ENCODE assay signal across 8 mouse cellular contexts in the genomic region with DNA sequence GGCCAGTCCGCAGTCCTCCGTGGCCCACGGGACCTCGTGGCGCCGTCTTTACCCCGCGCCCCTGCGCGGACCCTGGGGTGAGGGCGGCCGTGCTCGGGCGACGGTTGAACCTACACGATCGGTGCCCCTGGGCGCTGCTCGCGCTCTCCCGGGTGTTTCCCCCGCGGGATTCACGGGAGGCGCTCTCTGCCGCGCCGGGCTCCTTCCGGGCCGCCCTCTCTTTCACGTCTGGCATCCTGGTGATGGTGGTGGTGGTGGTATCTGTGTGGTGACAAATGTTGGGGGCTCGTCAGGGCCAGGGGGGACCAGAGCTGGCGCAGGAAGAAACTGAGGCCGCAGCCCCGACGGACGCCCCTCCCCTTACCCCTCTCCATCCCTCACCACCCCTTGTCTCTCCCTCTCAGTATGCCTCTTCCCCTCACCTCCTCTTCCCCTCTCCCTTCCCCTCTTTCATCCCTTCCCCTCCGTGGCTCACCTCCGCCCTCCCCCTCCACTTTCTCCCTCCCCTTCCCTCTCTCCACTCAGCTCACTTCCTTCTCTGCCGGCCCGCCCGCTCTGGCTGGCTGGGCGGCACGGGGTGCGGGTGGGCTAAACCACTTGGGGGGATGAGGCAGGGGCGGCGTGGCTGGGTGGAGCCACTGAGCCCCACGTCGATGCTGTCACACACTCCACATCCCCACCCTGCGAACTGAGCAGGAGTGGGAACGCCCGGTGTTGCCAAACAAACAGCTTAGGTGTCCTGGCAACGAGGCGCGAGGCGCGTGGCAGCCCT. TPM values are rescaled to one million over a fixed set of nuclear protein-coding genes. Genes with fewer than 3 reads are reported as not detected.
A peak's percentile ranks its signal among the peaks of the same experiment; 100 is the strongest.
DNase-seq lines count a peak whose midpoint lies in the region; ATAC-seq and TF ChIP-seq lines count a peak whose summit lies in the region.

Tcp11 (minus strand) TSS at position 595 of the 772 bp plus-strand sequence.

- H3K4me1 ChIP-seq in cortical plate, adult 2 months (ENCODE audit: control insufficient read depth, insufficient read depth, low read length) = no peaks in the 10 kb centered on the region
- peaks cover 18% of the 10 kb centered on the region for H3K4me1 ChIP-seq in limb, embryonic 15.5 days
- H3K4me1 ChIP-seq in midbrain, embryonic 15.5 days = peaks cover 25% of the 10 kb centered on the region

- H3K4me3 ChIP-seq in cortical plate, adult 2 months (ENCODE audit: insufficient read depth, low read length) = peak within 1 kb of the TSS; percentile 5; the same call in 1 of the 2 replicates
- peak within 1 kb of the TSS; percentile 56 for H3K4me3 ChIP-seq in limb, embryonic 15.5 days
- H3K4me3 ChIP-seq in midbrain, embryonic 15.5 days = peak within 1 kb of the TSS; percentile 67

- 1% methylated on average over 52 of the region's 57 CpGs for WGBS in limb, embryonic 15.5 days
- WGBS in midbrain, embryonic 15.5 days = under 1% methylated on average over 56 of the region's 57 CpGs

- H3K4me2 ChIP-seq in limb, embryonic 15.5 days = peak within 1 kb of the TSS; percentile 100
- peak within 1 kb of the TSS; percentile 100 for H3K4me2 ChIP-seq in midbrain, embryonic 15.5 days

- no peak within 1 kb of the TSS for H3K27ac ChIP-seq in cortical plate, adult 2 months (ENCODE audit: insufficient read depth, low read length)
- no peak within 1 kb of the TSS for H3K27ac ChIP-seq in limb, embryonic 15.5 days
- no peak within 1 kb of the TSS for H3K27ac ChIP-seq in midbrain, embryonic 15.5 days

- peak; percentile 78 for ATAC-seq in limb, embryonic 15.5 days (ENCODE audit: insufficient number of reproducible peaks, low FRiP score, low TSS enrichment, low read depth)
- ATAC-seq in midbrain, embryonic 15.5 days (replicated peaks) = peak; percentile 92

- no peaks in the 10 kb centered on the region for H3K36me3 ChIP-seq in limb, embryonic 15.5 days
- H3K36me3 ChIP-seq in midbrain, embryonic 15.5 days (replicated peaks) = no peaks in the 10 kb centered on the region

- H3K9me3 ChIP-seq in limb, embryonic 15.5 days = no peaks in the 10 kb centered on the region
- no peaks in the 10 kb centered on the region for H3K9me3 ChIP-seq in midbrain, embryonic 15.5 days

- H3K9ac ChIP-seq in limb, embryonic 15.5 days = peak within 1 kb of the TSS; percentile 52
- peak within 1 kb of the TSS; percentile 56 for H3K9ac ChIP-seq in midbrain, embryonic 15.5 days

- DNase-seq in cerebellum, postnatal 14 days = peak; percentile 69 to 79
- DNase-seq in cerebellum, adult 18-20 months = no peak
- peak; percentile 89 for DNase-seq in CD4-positive helper T cell, adult 2 months (ENCODE audit: low read depth, low spot score)
- peak; percentile 38 to 40 for DNase-seq in heart, postnatal 14 days
- peak; percentile 78 for DNase-seq in testis, postnatal 14 days (ENCODE audit: low spot score)

- no peak for TF ChIP-seq CTCF in cortical plate, adult 2 months (IDR thresholded peaks at IDR 0.05; ENCODE audit: extremely low read depth, insufficient read depth, low read length)

- intact Hi-C loops in heart, postnatal 14 days (cut with DNase I) = loop anchor here (10.0 kb wide), 1 partner anchor 225 kb away; no protein-coding TSS in a partner anchor

- H3K27me3 ChIP-seq in limb, embryonic 15.5 days = 0 out of 2 replicates have a peak, but pooled peaks cover 5% of the 10 kb centered on the region
- H3K27me3 ChIP-seq in midbrain, embryonic 15.5 days (replicated peaks) = no peaks in the 10 kb centered on the region; the same call in 1 of the 2 replicates

- no peak for TF ChIP-seq POLR2A in cortical plate, adult 2 months (IDR thresholded peaks at IDR 0.05; ENCODE audit: extremely low read depth, insufficient read depth, low read length)

RNA-seq across cellular contexts. Expression of gene Tcp11, which starts in this region (rescaled TPM):
- 0.30 and 0.44 TPM in 2 replicates for polyA plus RNA-seq in cortical plate, adult 2 months (2012; rRNA removed)
- total RNA-seq in heart, postnatal 14 days (2021) = not detected
- 1.5 TPM in 2 replicates for polyA plus RNA-seq in limb, embryonic 15.5 days (2015; fragmentation: Nextera tagmentation; extraction: Ambion mirVana)
- 1.9 and 2.2 TPM in 2 replicates for polyA plus RNA-seq in midbrain, embryonic 15.5 days (2015; fragmentation: Nextera tagmentation; extraction: Ambion mirVana)

Comparison
In these comparisons a context has a peak if more than half of its experiments do, and no peak if none do; other contexts are left out.
1. DNase-seq: peak in cerebellum, postnatal 14 days (2 of 2), CD4-positive helper T cell, adult 2 months (single experiment) and testis, postnatal 14 days (single experiment); none in cerebellum, adult 18-20 months (0 of 2).
2. Peak in DNase-seq in heart, postnatal 14 days; RNA of the gene not detected or under 1 TPM.
3. H3K4me3 ChIP-seq: peak in every context shown above with its lines; median percentile 67 in midbrain, embryonic 15.5 days; 56 in limb, embryonic 15.5 days; 5 in cortical plate, adult 2 months.